Mouse (Mus musculus) spleen, adult 2 months (tissue): ENCODE results near the gene Psmc3ip.

Experiments used
- CTCF ChIP-seq: fragments of 200-500 bp; IDR thresholded peaks from 2 replicates; pipeline ENCODE4 v1.5.1; 2011; ENCODE audit warnings: mild to moderate bottlenecking, inconsistent platforms; ENCODE audit not compliant: insufficient read depth, insufficient read length, insufficient replicate concordance; ENCODE audit errors: extremely low read depth
- POLR2A ChIP-seq: fragments of 200-500 bp; IDR thresholded peaks from 2 replicates; pipeline ENCODE4 v1.6.1; 2011; ENCODE audit warnings: low read depth, low read length, inconsistent platforms

DNA sequence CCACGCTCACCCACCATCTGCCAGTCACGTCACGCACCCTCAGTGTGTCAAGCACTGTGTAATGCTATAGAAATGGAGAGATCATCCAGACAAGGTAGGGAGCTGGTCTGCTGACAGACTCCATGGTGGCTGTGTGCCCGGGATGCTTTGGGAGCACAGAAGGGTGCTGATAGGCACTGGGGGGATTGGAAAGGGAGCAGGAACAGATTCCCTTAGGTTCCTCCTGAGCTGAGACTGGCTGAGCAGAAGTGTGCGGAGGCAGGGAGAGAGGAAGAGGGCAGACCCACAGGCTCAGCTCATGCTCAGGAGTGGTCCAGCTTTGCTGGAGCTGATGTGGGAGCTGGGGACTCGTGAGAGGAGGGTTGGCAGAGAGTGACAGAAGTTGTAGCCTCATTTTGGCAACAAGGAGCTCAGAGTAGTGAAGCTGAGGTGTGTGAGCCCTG lies 44.2 kb downstream of the Psmc3ip start:
- TF ChIP-seq CTCF (no peak), POLR2A (no peak)
